In the genomic region with DNA sequence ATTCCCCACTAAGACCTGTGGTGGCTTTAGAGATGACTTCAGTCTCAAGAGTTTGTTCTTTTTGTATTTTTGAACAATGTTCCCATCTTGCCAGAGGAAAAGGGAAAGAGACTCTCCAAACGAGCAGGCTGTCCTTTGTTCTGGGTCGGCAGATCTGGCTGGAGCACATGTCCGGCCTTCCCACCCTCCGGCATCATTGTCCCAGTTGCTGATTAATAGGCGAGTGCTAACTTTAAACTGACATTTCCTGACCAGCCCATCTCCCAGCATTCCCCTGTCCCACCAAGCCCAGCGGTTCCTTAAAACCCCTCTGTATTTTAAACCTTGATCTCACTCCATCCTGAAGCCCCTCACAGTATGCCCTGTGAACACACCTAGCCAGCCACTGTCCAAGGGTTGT, we compare ENCODE assay signal across 12 mouse cellular contexts.
DNase-seq lines count a peak whose midpoint lies in the region; ATAC-seq lines count a peak whose summit lies in the region.
"Had no signal": no experiment of that assay in that cellular context is flagged by ENCODE, and none has a peak within 500 bp of the region (broad histone marks: within the 10 kb centered on the region; RNA-seq: fewer than 3 reads in every experiment).

No protein-coding gene starts in this region.

- no peaks in the 10 kb centered on the region for H3K27me3 ChIP-seq in lung, embryonic 16.5 days (ENCODE audit: control insufficient read depth, insufficient read depth, low read depth, low read length)
- no peaks in the 10 kb centered on the region for H3K27me3 ChIP-seq in forebrain, embryonic 14.5 days (replicated peaks; ENCODE audit: control insufficient read depth, insufficient read depth, low read length)
- H3K27me3 ChIP-seq: neural tube, embryonic 13.5 days had no signal

- H3K36me3 ChIP-seq in lung, embryonic 16.5 days (ENCODE audit: control insufficient read depth, insufficient read depth, low read length), result no peaks in the 10 kb centered on the region
- no peaks in the 10 kb centered on the region for H3K36me3 ChIP-seq in forebrain, embryonic 14.5 days (ENCODE audit: control insufficient read depth, insufficient read depth, low read length)
- H3K36me3 ChIP-seq: neural tube, embryonic 13.5 days had no signal

- no peak overlapping the region for H3K4me3 ChIP-seq in lung, embryonic 16.5 days (ENCODE audit: low read length)
- H3K4me3 ChIP-seq in forebrain, embryonic 14.5 days (ENCODE audit: low read depth, low read length), result no peak overlapping the region
- H3K4me3 ChIP-seq: neural tube, embryonic 13.5 days had no signal

- H3K9ac ChIP-seq in lung, embryonic 16.5 days (ENCODE audit: low read length), result no peak overlapping the region
- H3K9ac ChIP-seq in forebrain, embryonic 14.5 days (ENCODE audit: low read length), result no peak overlapping the region
- H3K9ac ChIP-seq: neural tube, embryonic 13.5 days had no signal

- WGBS in lung, embryonic 16.5 days, result 41% methylated on average over 6 of the region's 6 CpGs
- WGBS in forebrain, embryonic 14.5 days, result 51% methylated on average over 6 of the region's 6 CpGs

- peak; percentile 28 for ATAC-seq in lung, embryonic 16.5 days (ENCODE audit: low read depth)
- no peak for ATAC-seq in forebrain, embryonic 14.5 days
- ATAC-seq: forebrain, embryonic 16.5 days had no signal

- no peaks in the 10 kb centered on the region for H3K4me1 ChIP-seq in lung, embryonic 16.5 days (replicated peaks; ENCODE audit: control insufficient read depth, insufficient read depth, low read length)
- no peaks in the 10 kb centered on the region for H3K4me1 ChIP-seq in forebrain, embryonic 14.5 days (ENCODE audit: control insufficient read depth, insufficient read depth, low read length)
- H3K4me1 ChIP-seq: neural tube, embryonic 13.5 days had no signal

- DNase-seq in adrenal gland, postnatal 36 days, result peak; percentile 17 to 19
- DNase-seq in adrenal gland, postnatal 4 days (ENCODE audit: low spot score in 2 of 2), result no peak
- DNase-seq in heart, adult 9 months (ENCODE audit: low spot score in 2 of 2), result peak; percentile 63 to 74
- DNase-seq in kidney, adult 8-10 months, result peak; percentile 41 to 49
- DNase-seq in adipocyte (ENCODE audit: low spot score), result no peak
- no peak for DNase-seq in liver
- no peak for DNase-seq in forebrain, embryonic 14.5 days (ENCODE audit: low spot score)
- DNase-seq: cerebellum, adult 18-20 months had no signal

- H3K9me3 ChIP-seq in lung, embryonic 16.5 days (ENCODE audit: control insufficient read depth, low read length), result no peaks in the 10 kb centered on the region
- H3K9me3 ChIP-seq in forebrain, embryonic 14.5 days (replicated peaks; ENCODE audit: control insufficient read depth, low read length), result no peaks in the 10 kb centered on the region
- H3K9me3 ChIP-seq: neural tube, embryonic 13.5 days had no signal

- H3K27ac ChIP-seq in lung, embryonic 16.5 days (ENCODE audit: low read length), result peak overlapping the region; percentile 48
- no peak overlapping the region for H3K27ac ChIP-seq in forebrain, embryonic 14.5 days (ENCODE audit: low read depth, low read length)
- H3K27ac ChIP-seq: neural tube, embryonic 13.5 days had no signal

- no peak overlapping the region for H3K4me2 ChIP-seq in lung, embryonic 16.5 days (ENCODE audit: low read depth, low read length)
- H3K4me2 ChIP-seq in forebrain, embryonic 14.5 days (ENCODE audit: low read length), result no peak overlapping the region
- H3K4me2 ChIP-seq: liver, embryonic 11.5 days; neural tube, embryonic 13.5 days had no signal

Comparison
In these comparisons a context has a peak if more than half of its experiments do, and no peak if none do; other contexts are left out.
1. DNase-seq: peak in adrenal gland, postnatal 36 days (2 of 2), heart, adult 9 months (2 of 2) and kidney, adult 8-10 months (2 of 2); none in adrenal gland, postnatal 4 days (0 of 2), adipocyte (single experiment), liver (single experiment) and forebrain, embryonic 14.5 days (single experiment).